Mouse (Mus musculus) ES-E14 (cell line): ENCODE measurements around the gene Dpp3. TPM values are rescaled to one million over a fixed set of nuclear protein-coding genes. Genes with fewer than 3 reads are reported as not detected.

Experiments used
- DNase-seq: peaks from one replicate; pipeline ENCODE4 v3.0.0-alpha.2; 2013; ENCODE audit warnings: low read depth, low spot score
- H3K27ac ChIP-seq: 2 replicates; pipeline ENCODE4 v1.5.1; 2012; ENCODE audit warnings: low read depth, mild to moderate bottlenecking, low read length, moderate library complexity, mixed read lengths; ENCODE audit not compliant: poor library complexity, insufficient read depth, severe bottlenecking
- H3K36me3 ChIP-seq: 2 replicates; pipeline ENCODE4 v1.6.1; 2012; ENCODE audit warnings: mild to moderate bottlenecking, low read length, moderate library complexity, mixed read lengths; ENCODE audit not compliant: control insufficient read depth, poor library complexity, insufficient read depth, severe bottlenecking
- H3K4me1 ChIP-seq, 2 experiments: fragments of 150-350 bp in 1 of 2; sonication (generic) in 1 of 2; 2 replicates each; pipeline ENCODE4 v1.6.1; 2012; ENCODE audit warnings: low read length in 2 of 2, mild to moderate bottlenecking in 1 of 2, mixed read lengths in 1 of 2; ENCODE audit not compliant: control insufficient read depth in 2 of 2, insufficient read depth in 2 of 2, poor library complexity in 1 of 2
- H3K4me3 ChIP-seq, 2 experiments: fragments of 150-350 bp in 1 of 2; sonication (generic) in 1 of 2; 2 replicates each; pipeline ENCODE4 v1.5.1; 2012; ENCODE audit warnings: low read length in 2 of 2, low read depth in 1 of 2, mild to moderate bottlenecking in 1 of 2, mixed read lengths in 1 of 2; ENCODE audit not compliant: insufficient read depth in 1 of 2, poor library complexity in 1 of 2, severe bottlenecking in 1 of 2
- H3K9ac ChIP-seq: 2 replicates; pipeline ENCODE4 v1.6.1; 2012; ENCODE audit warnings: low read depth, mild to moderate bottlenecking, low read length, mixed read lengths; ENCODE audit not compliant: poor library complexity, insufficient read depth, severe bottlenecking
- H3K9me3 ChIP-seq: fragments of 150-350 bp; sonication (generic); 2 replicates; pipeline ENCODE4 v1.6.1; 2012; ENCODE audit warnings: low read depth, mild to moderate bottlenecking, low read length; ENCODE audit not compliant: control insufficient read depth, insufficient read depth
- CHD2 ChIP-seq: IDR thresholded peaks from 2 replicates; pipeline ENCODE4 v1.6.1; 2014; ENCODE audit warnings: mild to moderate bottlenecking, low read depth, low read length, inconsistent platforms
- HCFC1 ChIP-seq: IDR thresholded peaks from 2 replicates; pipeline ENCODE4 v1.6.1; 2012; ENCODE audit warnings: low read length, inconsistent platforms, borderline replicate concordance; ENCODE audit not compliant: insufficient read depth
- MAFK ChIP-seq: IDR thresholded peaks from 2 replicates; pipeline ENCODE4 v1.6.1; 2014; ENCODE audit warnings: mild to moderate bottlenecking, low read depth, low read length, inconsistent platforms; ENCODE audit not compliant: insufficient read depth
- ZC3H11A ChIP-seq: IDR thresholded peaks from 2 replicates; pipeline ENCODE4 v1.6.1; 2012; ENCODE audit warnings: low read depth, mild to moderate bottlenecking, inconsistent platforms, low read length, borderline replicate concordance
- ZNF384 ChIP-seq: IDR thresholded peaks from 2 replicates; pipeline ENCODE4 v1.6.1; 2012; ENCODE audit warnings: low read depth, low read length, inconsistent platforms
- in situ Hi-C, 2 experiments: fragments of 600-800 bp; cut with MboI; formaldehyde crosslinking; loops; one replicate each; pipeline ENCODE4 v1.15.1; 2025; ENCODE audit warnings: low sequenced_read_pairs in 2 of 2, inconsistent platforms in 1 of 2; ENCODE audit not compliant: unreplicated experiment in 2 of 2
- total RNA-seq: library from RNA; depleted of rRNA; stranded (reverse); fragments of 300-350 nt; gene quantifications from 2 replicates; pipeline ENCODE4 v1.2.3, GENCODE M21; 2012; rRNA removed

The Dpp3 gene
- total RNA-seq, 1 experiment: 126 TPM

GRCm38 (mm10) chr19:4859081-4859480 lies 69.0 kb downstream of the Dpp3 start:
- H3K9me3 ChIP-seq: no peaks in the 10 kb centered on the region
- no peaks in the 10 kb centered on the region; the same call in 1 of the 2 replicates for H3K36me3 ChIP-seq
- no peak overlapping the region for H3K27ac ChIP-seq
- no peak for DNase-seq
- in situ Hi-C loops: no loop called here
- peaks cover 0 to 6% of the 10 kb centered on the region in 2 experiments; a peak in 1 of 4 replicates for H3K4me1 ChIP-seq
- TF ChIP-seq CHD2 (no peak), ZC3H11A (no peak), MAFK (no peak), HCFC1 (no peak), ZNF384 (no peak)
- no peak overlapping the region for H3K4me3 ChIP-seq
- no peak overlapping the region for H3K9ac ChIP-seq

Other genes starting within 250 kb of the Dpp3 start
- gene Gm960, start 229.6 kb downstream of the Dpp3 start, total RNA-seq: 0.79 and 1.1 TPM in 2 replicates
- gene Sptbn2, start 217.1 kb downstream of the Dpp3 start, total RNA-seq: 14.1 and 36.7 TPM in 2 replicates
- 11.1 and 11.3 TPM in 2 replicates for gene Rbm4b, start 171.8 kb downstream of the Dpp3 start, total RNA-seq
- 122 and 134 TPM in 2 replicates for gene Rbm4, start 134.4 kb downstream of the Dpp3 start, total RNA-seq
- 40.0 and 49.8 TPM in 2 replicates for gene Gm21992, start 116.7 kb downstream of the Dpp3 start, total RNA-seq
- 91.7 and 99.1 TPM in 2 replicates for gene Rbm14, start 116.7 kb downstream of the Dpp3 start, total RNA-seq
- gene Ccs, start 89.0 kb downstream of the Dpp3 start, total RNA-seq: 49.9 and 53.0 TPM in 2 replicates
- gene Ccdc87, start 88.9 kb downstream of the Dpp3 start, total RNA-seq: 0.13 and 0.16 TPM in 2 replicates
- 59.2 and 98.6 TPM in 2 replicates for gene Ctsf, start 73.2 kb downstream of the Dpp3 start, total RNA-seq
- 48.4 and 91.8 TPM in 2 replicates for gene Actn3, start 50.4 kb downstream of the Dpp3 start, total RNA-seq
- gene Zdhhc24, start 49.6 kb downstream of the Dpp3 start, total RNA-seq: 12.4 and 15.7 TPM in 2 replicates
- 5.4 and 6.8 TPM in 2 replicates for gene Bbs1, start 21.7 kb downstream of the Dpp3 start, total RNA-seq
- 0.76 and 2.1 TPM in 2 replicates for gene Peli3, start 14.8 kb upstream of the Dpp3 start, total RNA-seq
- 79.8 and 102 TPM in 2 replicates for gene Mrpl11, start 33.9 kb upstream of the Dpp3 start, total RNA-seq
- gene Npas4, start 62.0 kb upstream of the Dpp3 start, total RNA-seq: 0.05 and 0.09 TPM in 2 replicates
- 21.0 and 33.4 TPM in 2 replicates for gene Slc29a2, start 95.6 kb upstream of the Dpp3 start, total RNA-seq
- gene B4gat1, start 110.5 kb upstream of the Dpp3 start, total RNA-seq: 14.1 and 27.2 TPM in 2 replicates
- 3.2 and 4.3 TPM in 2 replicates for gene AC124502.3, start 110.6 kb upstream of the Dpp3 start, total RNA-seq
- 18.6 and 24.1 TPM in 2 replicates for gene Brms1, start 113.1 kb upstream of the Dpp3 start, total RNA-seq
- gene Rin1, start 122.2 kb upstream of the Dpp3 start, total RNA-seq: 9.0 and 16.5 TPM in 2 replicates
- 4.5 and 9.0 TPM in 2 replicates for gene Cd248, start 139.8 kb upstream of the Dpp3 start, total RNA-seq
- gene Tmem151a, start 157.2 kb upstream of the Dpp3 start, total RNA-seq: 0.89 and 2.3 TPM in 2 replicates
- 84.4 and 110 TPM in 2 replicates for gene Yif1a, start 160.3 kb upstream of the Dpp3 start, total RNA-seq
- 2.5 and 3.7 TPM in 2 replicates for gene Cnih2, start 170.2 kb upstream of the Dpp3 start, total RNA-seq
- 78.5 and 96.9 TPM in 2 replicates for gene Rab1b, start 178.8 kb upstream of the Dpp3 start, total RNA-seq
- 14.7 and 22.9 TPM in 2 replicates for gene Klc2, start 190.3 kb upstream of the Dpp3 start, total RNA-seq